8 mouse cellular contexts compared by ENCODE assay signal in the genomic region with DNA sequence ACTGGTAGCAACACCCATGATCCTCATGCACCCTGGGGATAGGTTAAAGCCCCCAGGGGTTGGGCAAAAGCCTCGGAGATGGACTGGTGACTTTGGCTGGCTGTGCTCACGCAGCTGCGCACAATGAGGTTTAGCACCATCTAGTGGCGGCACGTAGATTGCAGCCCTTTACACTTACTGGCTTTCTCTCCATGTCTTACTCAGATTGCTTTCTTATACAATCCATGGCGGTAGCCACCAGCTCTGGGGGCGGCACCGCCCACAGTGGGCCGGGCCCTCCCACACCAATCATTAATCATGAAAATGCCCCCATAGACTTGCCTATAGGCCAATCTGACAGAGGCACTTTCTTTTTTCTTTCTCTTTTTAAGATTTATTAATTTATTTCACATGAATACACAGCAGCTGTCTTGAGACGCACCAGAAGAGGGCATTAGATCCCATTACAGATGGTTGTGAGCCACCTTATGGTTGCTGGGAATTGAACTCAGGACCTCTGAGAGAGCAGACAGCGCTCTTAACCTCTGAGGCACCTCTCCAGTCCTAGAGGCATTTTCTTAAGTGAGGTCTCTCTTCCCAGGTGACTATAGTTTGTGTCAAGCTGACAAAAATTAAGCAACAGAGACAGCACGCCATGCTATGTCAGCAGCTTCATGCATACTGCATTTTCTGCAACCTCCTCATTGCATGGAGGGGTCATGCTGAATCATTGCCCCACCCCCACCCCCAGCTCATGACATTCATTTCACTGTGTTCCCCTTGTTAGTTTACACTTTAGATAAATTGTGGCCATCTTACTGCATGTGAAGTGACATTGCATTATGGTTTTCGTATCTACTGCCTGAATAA. TPM values are rescaled to one million over a fixed set of nuclear protein-coding genes. Genes with fewer than 3 reads are reported as not detected.
DNase-seq lines count a peak whose midpoint lies in the region; ATAC-seq lines count a peak whose summit lies in the region.

No protein-coding gene starts in this region.

- no peaks in the 10 kb centered on the region for H3K4me1 ChIP-seq in embryonic facial prominence, embryonic 13.5 days

- peak overlapping the region; percentile 25; the same call in 1 of the 2 replicates for H3K4me3 ChIP-seq in embryonic facial prominence, embryonic 13.5 days

- H3K27ac ChIP-seq in embryonic facial prominence, embryonic 13.5 days = no peak overlapping the region

- H3K4me2 ChIP-seq in embryonic facial prominence, embryonic 13.5 days = no peak overlapping the region

- DNase-seq in adrenal gland, postnatal 14 days = peak; percentile 70
- peak; percentile 67 for DNase-seq in heart, adult 8-10 months (ENCODE audit: low spot score)
- DNase-seq in kidney, adult 18-20 months = peak; percentile 80
- DNase-seq in left cerebral cortex, postnatal 25 days (ENCODE audit: low spot score in 2 of 2) = peak; percentile 64 to 82
- DNase-seq in right cerebral cortex, postnatal 4 days = peak; percentile 67

- no peak overlapping the region for H3K9ac ChIP-seq in embryonic facial prominence, embryonic 13.5 days

- no peaks in the 10 kb centered on the region for H3K27me3 ChIP-seq in embryonic facial prominence, embryonic 13.5 days

- no peaks in the 10 kb centered on the region for H3K36me3 ChIP-seq in embryonic facial prominence, embryonic 13.5 days

- intact Hi-C loops in left cerebral cortex, postnatal 25 days (cut with DNase I) = no loop called here

- WGBS in embryonic facial prominence, embryonic 13.5 days = 28% methylated on average over 12 of the region's 13 CpGs

- H3K9me3 ChIP-seq in embryonic facial prominence, embryonic 13.5 days = no peaks in the 10 kb centered on the region

- ATAC-seq in embryonic facial prominence, embryonic 13.5 days (ENCODE audit: insufficient number of reproducible peaks, insufficient read depth, low FRiP score, low TSS enrichment, low read depth) = peak; percentile 84
- ATAC-seq in megakaryocyte-erythroid progenitor cell, adult 5-6 weeks (replicated peaks; ENCODE audit: low FRiP score, low TSS enrichment, poor library complexity, severe bottlenecking) = peak; percentile 100
- ATAC-seq in erythroid progenitor cell, adult 5-6 weeks (replicated peaks; ENCODE audit: low FRiP score, poor library complexity, severe bottlenecking) = no peak

RNA-seq across cellular contexts. Expression of gene Hunk, which starts 35.9 kb away (rescaled TPM):
- total RNA-seq in adrenal gland, postnatal 14 days (2021) = 4.8 and 6.2 TPM in 2 replicates
- 18.7 and 19.0 TPM in 2 replicates for polyA plus RNA-seq in embryonic facial prominence, embryonic 13.5 days (2015; fragmentation: Nextera tagmentation; extraction: Ambion mirVana)
- under 1 TPM; 0.19 to 0.79 (median 0.45) TPM for total RNA-seq in heart, adult 8-10 months (2022)
- total RNA-seq in left cerebral cortex, postnatal 25 days (2021) = 10 to 100 TPM; 12.7 to 18.7 TPM
- total RNA-seq in megakaryocyte-erythroid progenitor cell, adult 5-6 weeks (2014; fragmentation: Nextera tagmentation) = not detected in 2 replicates
- not detected in 2 replicates for total RNA-seq in megakaryocyte-erythroid progenitor cell, adult 5-6 weeks (2017)
- not detected in 2 replicates for total RNA-seq in erythroid progenitor cell, adult 5-6 weeks (2015; ENCODE audit: low replicate concordance)
- not detected in 2 replicates for total RNA-seq in erythroid progenitor cell, adult 5-6 weeks (2017; ENCODE audit: low replicate concordance)
